Mouse (Mus musculus) spleen, postnatal 4 days (tissue): ENCODE results near the gene Pik3ca.
A peak's percentile ranks its signal among the peaks of the same experiment; 100 is the strongest.

Source experiments
- DNase-seq, 2 experiments: peaks; one replicate each; pipeline ENCODE4 v3.0.0; 2022; ENCODE audit warnings: low spot score in 2 of 2

Pik3ca gene

DNA sequence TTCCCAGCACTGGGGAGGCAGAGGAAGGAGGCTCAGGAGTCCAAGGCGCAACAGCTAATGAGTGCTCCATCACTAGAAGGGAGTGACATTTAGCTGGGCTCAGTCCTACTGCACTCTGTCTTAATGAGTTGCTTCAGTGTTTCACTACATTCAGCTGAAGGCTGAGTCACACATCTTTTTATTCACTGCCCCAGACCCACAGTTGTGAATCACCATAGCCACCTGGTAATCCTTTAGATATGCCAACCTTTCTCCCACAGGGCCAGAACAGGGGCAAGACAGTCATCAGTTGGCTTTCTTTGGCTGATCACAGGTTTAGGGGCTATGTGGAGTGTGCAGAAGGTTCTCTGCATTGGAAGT, 99.2 kb downstream of the Pik3ca start:
- no peak for DNase-seq

DNA sequence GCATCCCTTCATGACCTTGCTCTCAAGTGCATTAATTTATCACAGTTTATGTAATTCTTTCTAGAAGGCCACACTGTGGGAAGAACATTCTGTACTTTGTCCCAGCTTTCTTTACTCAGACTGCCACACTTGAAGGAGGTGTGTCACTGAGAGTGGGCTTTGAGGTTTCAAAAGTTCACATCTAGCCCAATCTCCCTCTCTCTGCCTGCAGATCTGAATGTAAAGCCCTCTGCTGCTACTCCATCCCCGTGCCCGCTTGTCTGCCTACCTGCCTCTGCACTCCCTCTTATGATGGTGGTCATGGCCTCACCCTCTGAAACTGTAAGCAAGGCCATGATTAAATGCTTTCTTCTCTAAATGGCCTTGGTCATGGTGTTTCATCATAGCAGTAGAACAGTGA, 102.9 kb downstream of the Pik3ca start:
- DNase-seq, result no peak

DNA sequence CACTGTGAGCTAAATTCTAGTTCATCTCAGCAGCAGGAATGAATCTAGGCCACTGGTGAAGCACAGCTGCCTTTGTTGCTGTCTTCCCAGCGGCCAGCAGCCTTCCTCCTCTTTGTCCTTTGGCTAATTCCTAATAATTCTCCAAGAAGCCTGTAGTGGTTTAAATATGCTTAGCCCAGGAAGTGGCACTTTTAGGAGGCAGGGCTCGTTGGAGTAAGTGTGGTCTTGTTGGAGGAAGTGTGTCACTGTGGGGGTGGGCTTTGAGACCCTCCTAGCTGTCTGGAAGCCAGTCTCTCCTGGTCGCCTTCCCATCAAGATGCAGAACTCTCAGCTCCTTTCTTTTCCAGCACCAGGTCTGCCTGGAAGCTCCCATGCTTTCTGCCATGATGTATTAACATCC, 108.4 kb downstream of the Pik3ca start:
- no peak for DNase-seq

DNA sequence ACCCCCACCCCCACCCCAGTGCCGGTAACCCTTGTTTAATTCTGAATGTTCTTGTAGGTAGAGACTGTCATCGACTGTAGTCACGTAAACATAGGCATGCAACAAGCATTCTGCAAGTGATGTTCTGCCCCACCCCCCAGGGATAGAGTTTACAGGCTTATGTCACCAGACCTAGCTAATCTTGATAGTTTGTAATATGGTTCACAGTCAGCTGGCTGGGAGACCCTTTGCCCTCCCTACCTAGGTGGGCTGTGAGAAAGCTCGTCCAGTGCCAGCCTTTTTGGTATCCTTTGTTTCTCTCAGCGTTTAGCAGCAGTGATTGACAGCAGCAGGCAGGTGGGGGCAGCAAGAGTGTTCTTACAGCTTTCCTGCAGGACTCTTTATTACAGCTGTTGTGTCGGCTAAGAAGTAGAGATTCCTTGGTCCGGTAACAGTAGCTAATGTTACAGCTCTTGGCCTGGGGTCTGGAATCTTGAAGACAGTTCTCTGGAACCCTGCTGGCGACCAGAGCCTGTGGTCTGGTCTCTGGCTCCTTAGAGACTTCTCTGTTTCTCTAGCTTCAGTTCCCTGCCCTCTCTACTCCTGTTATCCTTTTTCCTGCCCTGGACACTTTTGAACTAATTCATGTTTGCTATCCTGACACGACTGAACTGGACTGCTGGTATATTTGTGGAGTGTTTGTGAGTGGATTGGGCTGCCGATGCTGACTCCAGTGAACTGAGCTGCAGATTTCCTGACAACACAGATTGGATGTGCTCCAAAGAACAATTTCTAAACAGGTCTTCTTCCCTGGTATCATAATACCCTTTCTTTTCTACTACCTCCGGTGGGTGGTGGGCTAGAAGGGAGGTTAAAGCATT, 109.1 kb downstream of the Pik3ca start:
- DNase-seq, result no peak

DNA sequence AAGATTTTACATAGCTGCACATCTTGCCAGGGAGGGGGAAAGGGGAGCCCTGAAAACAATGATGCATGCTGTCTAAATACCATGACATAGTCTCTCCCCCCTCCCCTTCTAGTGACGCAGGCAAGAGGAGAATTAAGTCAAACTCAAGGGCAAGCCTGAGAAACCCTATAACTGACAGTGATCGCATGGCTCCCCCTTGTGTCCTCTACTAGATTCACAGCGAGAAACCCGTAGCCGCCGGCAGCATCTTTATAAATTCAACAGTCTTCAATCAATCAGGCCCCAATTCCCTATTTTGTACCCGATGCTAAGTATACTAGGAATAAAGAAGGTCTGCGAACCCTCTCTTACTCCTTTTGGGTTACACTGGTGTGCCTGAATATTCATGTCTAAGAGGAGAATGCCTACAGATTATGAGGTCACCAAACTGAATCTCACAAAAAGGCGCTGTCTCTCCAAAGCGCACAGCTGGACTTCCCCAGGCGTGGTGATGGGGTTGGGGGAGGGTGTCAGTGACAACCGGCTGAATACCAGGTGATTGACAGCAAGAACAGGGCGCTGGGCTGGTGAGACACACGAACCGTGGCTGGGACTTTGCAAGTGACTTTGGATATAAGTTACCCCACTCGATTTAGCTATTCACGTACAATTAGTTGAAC, 111.3 kb downstream of the Pik3ca start:
- peak; percentile 63 to 82 for DNase-seq

DNA sequence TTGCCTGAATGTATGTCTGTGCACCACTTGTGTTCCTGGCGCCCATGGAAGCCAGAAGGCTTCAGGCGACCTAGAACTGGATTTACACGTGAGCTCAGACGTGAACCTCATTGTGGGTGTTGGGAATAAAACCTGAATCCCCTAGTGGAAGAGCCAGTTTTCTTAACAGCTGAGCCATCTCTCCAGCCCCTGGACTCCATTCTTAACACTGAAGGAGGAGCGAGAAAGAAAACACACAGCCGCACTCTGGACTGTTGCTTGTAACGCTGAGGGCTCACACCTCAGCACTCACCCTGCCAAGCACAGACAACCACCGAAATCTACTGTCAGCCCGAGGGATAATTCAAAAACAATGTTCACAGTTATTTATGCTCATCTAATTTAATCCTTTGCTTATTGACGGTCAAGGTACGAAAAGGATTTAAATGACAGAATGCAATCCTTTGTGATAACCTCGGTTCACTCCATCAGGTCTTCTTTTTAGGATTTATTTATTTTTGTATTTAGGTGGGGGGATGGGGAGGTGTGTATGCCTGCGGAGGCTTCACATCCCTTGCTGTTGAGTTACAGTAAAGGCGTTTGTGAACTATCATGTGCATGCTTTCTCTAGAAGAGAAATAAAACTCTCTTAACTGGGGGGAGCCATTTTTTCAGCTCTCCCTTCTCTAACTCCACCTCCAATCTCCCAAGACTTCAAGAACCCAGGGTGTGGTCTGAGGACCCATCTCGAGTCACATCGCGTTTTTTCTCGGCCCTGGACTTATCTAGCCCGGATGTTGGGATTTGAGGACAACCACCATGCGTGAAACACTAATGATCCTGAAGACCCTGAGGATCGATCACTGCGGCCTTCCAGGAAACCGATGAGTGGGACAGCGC, 112.3 kb downstream of the Pik3ca start, which contains the start of gene Zfp639:
TSS of gene Zfp639 (plus strand) at position 764 of the 879 bp plus-strand sequence.
- no peak for DNase-seq

DNA sequence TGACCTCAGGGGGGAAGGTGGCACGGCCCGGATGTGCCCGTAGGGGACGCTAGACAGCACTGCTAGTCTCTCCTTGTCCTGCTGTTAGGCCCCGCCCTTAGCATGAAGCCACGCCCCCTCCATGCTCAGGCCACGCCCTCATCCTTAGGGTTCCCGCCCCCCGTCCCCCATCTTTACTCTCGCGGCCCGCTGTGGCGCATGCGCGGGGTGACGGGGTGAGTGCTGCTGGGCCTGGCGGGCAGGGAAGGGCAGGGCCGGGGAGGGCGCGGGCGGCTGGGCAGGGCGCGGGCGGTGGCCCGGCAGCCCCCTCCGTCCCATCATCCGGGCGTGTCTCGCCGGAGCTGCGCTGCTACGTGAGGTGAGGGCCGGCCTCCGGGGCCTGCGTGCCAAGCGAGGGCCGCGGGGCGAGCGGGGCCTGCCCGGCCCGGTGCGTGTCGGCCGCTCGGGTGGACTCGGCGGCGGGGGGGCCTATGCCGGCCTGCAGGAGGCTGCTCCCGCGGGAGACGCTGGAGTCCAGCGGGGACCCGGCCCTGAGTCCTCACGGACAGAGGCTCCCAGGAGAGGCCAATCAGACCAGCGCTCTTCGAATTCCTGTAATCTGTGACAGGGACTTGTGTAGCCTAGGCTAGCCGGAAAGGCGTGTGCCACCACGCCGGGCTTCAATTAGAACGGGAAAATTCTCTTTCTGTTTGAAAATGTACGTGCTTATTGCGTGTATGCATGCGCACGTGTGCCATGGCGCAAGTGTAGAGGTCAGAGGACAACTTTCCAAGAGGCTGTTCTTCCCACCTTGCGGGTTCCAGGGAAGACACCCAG, 113.1 kb downstream of the Pik3ca start:
- DNase-seq, result peak; percentile 97 to 100

DNA sequence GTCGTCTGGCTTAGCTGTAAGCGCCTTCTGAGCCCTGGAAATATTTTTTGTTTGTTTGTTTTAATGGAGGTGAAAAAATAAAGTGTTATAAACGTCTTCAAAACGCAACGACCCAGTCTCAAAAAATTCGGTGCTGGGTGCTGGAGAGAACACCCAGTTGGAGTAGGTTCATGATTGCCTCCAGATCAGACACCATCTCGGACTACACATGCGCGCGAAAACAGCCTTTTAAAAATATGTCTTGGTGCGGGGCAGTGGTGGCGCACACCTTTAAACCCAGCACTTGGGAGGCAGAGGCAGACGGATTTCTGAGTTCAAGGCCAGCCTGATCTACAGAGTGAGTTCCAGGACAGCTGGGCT, 113.7 kb downstream of the Pik3ca start:
- peak; percentile 42 to 69 for DNase-seq

DNA sequence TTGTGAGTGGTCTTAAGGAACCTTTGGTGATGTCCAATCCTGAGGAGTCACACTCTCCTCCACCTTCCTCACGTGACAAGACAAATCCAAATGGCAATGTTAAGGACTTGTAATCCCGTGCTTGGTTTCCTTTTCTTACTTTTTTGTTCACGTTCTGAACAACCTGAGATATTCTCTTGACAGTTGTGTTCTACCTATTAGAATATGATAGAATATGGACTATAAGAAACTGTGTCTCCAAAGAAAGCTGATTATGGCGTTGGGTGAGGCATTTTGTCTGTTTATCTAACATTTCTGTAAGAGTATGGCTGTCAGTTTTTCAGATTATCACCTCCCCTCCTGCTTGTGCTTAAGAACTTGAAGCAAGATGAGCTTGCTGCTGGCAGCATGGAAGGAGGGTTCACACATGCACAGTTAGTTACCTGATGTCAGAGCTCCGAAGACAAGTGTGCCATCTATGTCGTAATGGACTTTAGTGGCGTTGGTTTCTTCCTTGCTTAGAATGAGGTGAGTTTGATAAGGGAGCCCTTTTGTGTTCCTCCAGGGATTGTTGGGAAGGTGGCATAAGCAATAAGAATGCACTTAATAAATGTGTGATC, 115.3 kb downstream of the Pik3ca start:
- no peak for DNase-seq

DNA sequence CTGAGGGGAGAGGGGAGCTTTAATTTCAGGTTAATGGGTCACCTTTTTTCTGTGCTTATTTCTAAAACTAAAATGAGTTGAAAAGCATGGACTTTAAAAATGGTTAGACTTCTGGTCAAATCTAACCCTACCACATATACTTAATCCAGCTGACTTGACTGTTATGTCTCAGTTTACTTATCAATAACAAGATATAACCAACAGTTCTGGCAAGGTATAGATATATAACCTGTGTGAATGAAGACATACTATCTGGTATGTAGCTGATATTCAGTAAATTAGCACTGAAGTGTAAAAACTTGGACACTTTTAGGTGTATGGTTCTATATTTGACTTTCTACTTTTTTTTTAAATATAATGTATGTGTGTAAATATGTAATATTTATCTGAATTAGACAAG, 116.1 kb downstream of the Pik3ca start:
- DNase-seq, result no peak
